Mouse (Mus musculus): ENCODE results near the gene Cplx3. TPM values are rescaled to one million over a fixed set of nuclear protein-coding genes. Genes with fewer than 3 reads are reported as not detected.

Cplx3 gene
- polyA plus RNA-seq, 1 experiment from 2014 or later = not detected

DNA sequence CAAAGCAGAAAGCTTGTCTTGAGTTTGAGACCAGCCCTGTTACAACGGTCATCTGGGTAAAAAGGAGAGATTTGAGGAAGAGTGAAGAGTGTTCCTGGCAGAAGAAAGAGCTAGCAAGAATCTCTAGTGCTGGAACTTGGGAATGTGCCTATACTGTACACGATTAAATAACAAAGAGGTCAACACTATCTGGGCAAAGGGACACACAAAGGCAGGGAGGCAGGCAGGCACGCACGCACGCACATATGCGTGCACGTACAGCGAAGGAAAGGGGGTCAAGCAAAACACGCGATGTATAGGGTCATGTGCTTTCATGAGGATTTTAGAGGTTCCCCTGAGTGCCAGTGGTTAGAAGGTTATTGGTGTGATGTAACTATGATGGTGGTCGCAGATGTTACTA lies 53.0 kb downstream of the Cplx3 start:
- Histone ChIP-seq H3K4me2 (replicated peaks; ENCODE audit: low read depth) (peak overlapping the region; percentile 73), H3K27ac (ENCODE audit: low read depth, low read length) (no peak overlapping the region), H3K36me3 (ENCODE audit: control insufficient read depth, insufficient read depth) (peaks cover 14% of the 10 kb centered on the region; the same call in 1 of the 2 replicates), H3K4me1 (replicated peaks; ENCODE audit: control insufficient read depth, insufficient read depth, low read length) (peaks cover 2% of the 10 kb centered on the region; the same call in 1 of the 2 replicates), H3K4me3 (ENCODE audit: low read depth, low read length) (no peak overlapping the region), H3K9ac (ENCODE audit: low read depth, low read length) (no peak overlapping the region), H3K9me3 (ENCODE audit: control insufficient read depth) (no peaks in the 10 kb centered on the region), H3K27me3 (replicated peaks; ENCODE audit: control insufficient read depth, insufficient read depth, low read length) (no peaks in the 10 kb centered on the region)
- ATAC-seq = no peak
- WGBS = 62% methylated on average over 11 of the region's 11 CpGs
- no peak for TF ChIP-seq CTCF (IDR thresholded peaks at IDR 0.05; ENCODE audit: low read depth)

DNA sequence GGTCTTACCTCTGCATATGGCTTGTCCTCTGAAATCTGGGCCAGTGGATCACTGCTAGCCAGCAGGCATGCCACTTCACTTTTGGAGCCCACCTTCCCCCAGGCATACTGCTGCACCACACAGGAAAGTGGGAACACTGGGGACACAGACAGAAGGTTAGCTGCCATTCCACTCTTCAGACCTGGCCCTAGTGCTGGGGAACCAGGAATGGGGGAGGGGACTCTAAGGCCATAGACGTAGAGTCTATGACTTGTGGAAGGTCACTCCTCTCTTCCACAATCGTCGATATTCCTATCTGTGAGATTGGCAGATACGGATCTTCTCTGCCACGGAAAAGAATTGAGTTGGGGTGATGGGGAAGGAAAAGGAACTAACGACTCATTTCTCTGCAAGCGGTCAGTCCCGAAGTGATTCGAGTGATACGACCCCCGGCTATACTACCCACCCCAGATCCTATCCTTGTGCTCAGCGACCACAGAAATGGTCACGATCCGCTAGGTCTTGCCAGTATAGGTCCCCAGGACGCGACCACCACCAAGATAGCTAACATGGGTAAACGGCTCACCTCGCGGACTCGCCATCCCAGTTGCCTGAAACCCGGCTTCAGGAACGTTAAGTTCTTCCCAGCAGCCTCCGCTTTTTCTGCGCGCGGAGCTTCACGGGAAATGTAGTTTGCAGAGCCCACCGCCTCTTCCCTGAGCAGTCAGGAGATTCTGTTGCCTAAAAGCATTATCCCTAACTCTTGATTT lies 53.8 kb downstream of the Cplx3 start, which contains the start of gene Mpi:
Gene Mpi (minus strand): TSS at position 625 of the 749 bp plus-strand sequence.
- peaks cover 18% of the 10 kb centered on the region; the same call in 1 of the 2 replicates for H3K36me3 ChIP-seq (ENCODE audit: control insufficient read depth, insufficient read depth)
- no peaks in the 10 kb centered on the region for H3K9me3 ChIP-seq (ENCODE audit: control insufficient read depth)
- no peak within 1 kb of the TSS for H3K27ac ChIP-seq (ENCODE audit: low read depth, low read length)
- H3K4me1 ChIP-seq (replicated peaks; ENCODE audit: control insufficient read depth, insufficient read depth, low read length) = peaks cover 2% of the 10 kb centered on the region; the same call in 1 of the 2 replicates
- peak within 1 kb of the TSS; percentile 73 for H3K4me2 ChIP-seq (replicated peaks; ENCODE audit: low read depth)
- H3K4me3 ChIP-seq (ENCODE audit: low read depth, low read length) = peak within 1 kb of the TSS; percentile 51
- ATAC-seq = no peak
- no peaks in the 10 kb centered on the region for H3K27me3 ChIP-seq (replicated peaks; ENCODE audit: control insufficient read depth, insufficient read depth, low read length)
- WGBS = 0% methylated on average over 28 of the region's 28 CpGs
- peak within 1 kb of the TSS; percentile 57 for H3K9ac ChIP-seq (ENCODE audit: low read depth, low read length)
- no peak for TF ChIP-seq CTCF (IDR thresholded peaks at IDR 0.05; ENCODE audit: low read depth)

DNA sequence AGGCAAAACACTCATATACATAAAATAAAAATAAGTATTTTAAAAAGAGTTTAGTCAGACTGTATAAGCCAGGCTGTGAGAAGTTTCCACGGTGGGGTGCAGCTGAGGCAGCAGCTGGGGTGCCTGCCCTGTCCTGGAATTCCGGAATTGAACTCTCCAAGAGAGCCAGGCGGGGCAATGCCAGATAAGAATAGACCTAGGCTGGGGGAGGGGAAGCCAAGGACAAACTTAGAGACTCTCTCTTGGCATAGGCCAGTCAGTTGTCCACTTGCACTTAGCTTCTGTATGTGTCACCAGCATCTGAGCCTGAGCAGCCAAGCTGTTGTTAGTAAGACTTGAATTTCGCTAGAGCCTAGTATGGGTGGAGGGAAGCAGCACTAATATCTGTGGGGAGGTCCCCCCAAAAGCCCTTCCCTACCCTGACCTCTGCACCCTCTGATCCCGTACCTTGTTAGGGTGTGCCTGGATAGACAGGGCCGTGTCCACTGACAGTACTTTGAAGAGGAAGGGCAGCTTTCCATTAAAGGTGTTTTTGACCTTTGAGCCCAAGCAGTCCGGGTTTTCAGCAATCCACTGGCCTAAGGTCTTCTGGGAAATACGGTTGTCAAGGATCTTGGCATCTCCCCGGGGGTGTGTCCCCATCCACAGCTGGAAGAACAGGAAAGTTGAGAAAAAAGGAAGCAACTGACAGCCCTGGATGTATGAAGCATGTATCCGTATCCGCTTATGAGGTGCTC lies 55.8 kb downstream of the Cplx3 start:
- TF ChIP-seq CTCF (IDR thresholded peaks at IDR 0.05; ENCODE audit: low read depth) = no peak
- H3K27me3 ChIP-seq (replicated peaks; ENCODE audit: control insufficient read depth, insufficient read depth, low read length) = no peaks in the 10 kb centered on the region
- H3K4me3 ChIP-seq (ENCODE audit: low read depth, low read length) = no peak overlapping the region
- peaks cover 2% of the 10 kb centered on the region; the same call in 1 of the 2 replicates for H3K4me1 ChIP-seq (replicated peaks; ENCODE audit: control insufficient read depth, insufficient read depth, low read length)
- WGBS = 38% methylated on average over 11 of the region's 11 CpGs
- H3K36me3 ChIP-seq (ENCODE audit: control insufficient read depth, insufficient read depth) = peaks cover 35% of the 10 kb centered on the region
- no peaks in the 10 kb centered on the region for H3K9me3 ChIP-seq (ENCODE audit: control insufficient read depth)
- peak overlapping the region; percentile 27; the same call in 1 of the 2 replicates for H3K4me2 ChIP-seq (replicated peaks; ENCODE audit: low read depth)
- no peak overlapping the region; the same call in 1 of the 2 replicates for H3K9ac ChIP-seq (ENCODE audit: low read depth, low read length)
- peak overlapping the region; percentile 75 for H3K27ac ChIP-seq (ENCODE audit: low read depth, low read length)
- peak; percentile 83 for ATAC-seq

Other genes with a start within 250 kb of the Cplx3 start
- gene Ppcdc, start 166.2 kb downstream of the Cplx3 start, polyA plus RNA-seq (2015; fragmentation: Nextera tagmentation; extraction: Ambion mirVana) = 17.3 and 18.8 TPM in 2 replicates
- 15.9 and 16.8 TPM in 2 replicates for gene Scamp5, start 138.2 kb downstream of the Cplx3 start, polyA plus RNA-seq (2015; fragmentation: Nextera tagmentation; extraction: Ambion mirVana)
- 3.2 and 4.8 TPM in 2 replicates for gene Rpp25, start 102.3 kb downstream of the Cplx3 start, polyA plus RNA-seq (2015; fragmentation: Nextera tagmentation; extraction: Ambion mirVana)
- gene Cox5a, start 85.0 kb downstream of the Cplx3 start, polyA plus RNA-seq (2015; fragmentation: Nextera tagmentation; extraction: Ambion mirVana) = 1,449 and 1,523 TPM in 2 replicates
- gene Fam219b, start 68.8 kb downstream of the Cplx3 start, polyA plus RNA-seq (2015; fragmentation: Nextera tagmentation; extraction: Ambion mirVana) = 6.9 and 7.8 TPM in 2 replicates
- gene Mpi, start 53.5 kb downstream of the Cplx3 start, polyA plus RNA-seq (2015; fragmentation: Nextera tagmentation; extraction: Ambion mirVana) = 22.8 and 27.5 TPM in 2 replicates
- gene Scamp2, start 45.3 kb downstream of the Cplx3 start, polyA plus RNA-seq (2015; fragmentation: Nextera tagmentation; extraction: Ambion mirVana) = 90.2 and 92.3 TPM in 2 replicates
- gene Ulk3, start 16.8 kb downstream of the Cplx3 start, polyA plus RNA-seq (2015; fragmentation: Nextera tagmentation; extraction: Ambion mirVana) = 8.3 and 10.3 TPM in 2 replicates
- gene Lman1l, start 14.5 kb upstream of the Cplx3 start, polyA plus RNA-seq (2015; fragmentation: Nextera tagmentation; extraction: Ambion mirVana) = not detected in 2 replicates
- gene Csk, start 47.4 kb upstream of the Cplx3 start, polyA plus RNA-seq (2015; fragmentation: Nextera tagmentation; extraction: Ambion mirVana) = 18.7 and 21.9 TPM in 2 replicates
- not detected in 2 replicates for gene Cyp1a2, start 77.4 kb upstream of the Cplx3 start, polyA plus RNA-seq (2015; fragmentation: Nextera tagmentation; extraction: Ambion mirVana)
- gene Cyp1a1, start 81.6 kb upstream of the Cplx3 start, polyA plus RNA-seq (2015; fragmentation: Nextera tagmentation; extraction: Ambion mirVana) = 0.05 and 0.09 TPM in 2 replicates
- 12.3 and 14.2 TPM in 2 replicates for gene Edc3, start 102.3 kb upstream of the Cplx3 start, polyA plus RNA-seq (2015; fragmentation: Nextera tagmentation; extraction: Ambion mirVana)
- gene Clk3, start 159.6 kb upstream of the Cplx3 start, polyA plus RNA-seq (2015; fragmentation: Nextera tagmentation; extraction: Ambion mirVana) = 26.7 and 27.4 TPM in 2 replicates
- 5.2 and 5.4 TPM in 2 replicates for gene Arid3b, start 230.5 kb upstream of the Cplx3 start, polyA plus RNA-seq (2015; fragmentation: Nextera tagmentation; extraction: Ambion mirVana)